Mouse (Mus musculus): ENCODE measurements around the gene Trcg1. TPM values are rescaled to one million over a fixed set of nuclear protein-coding genes. Genes with fewer than 3 reads are reported as not detected.

Trcg1 gene
- polyA plus RNA-seq, 1 experiment, result not detected

- Histone ChIP-seq H3K4me3 (ENCODE audit: insufficient read depth, low read depth, low read length) (no peak overlapping the region), H3K27me3 (replicated peaks; ENCODE audit: control insufficient read depth, insufficient read depth, low read length) (no peaks in the 10 kb centered on the region), H3K36me3 (ENCODE audit: control insufficient read depth, insufficient read depth, low read length) (no peaks in the 10 kb centered on the region), H3K27ac (ENCODE audit: insufficient read depth, low read depth, low read length) (no peak overlapping the region), H3K4me1 (ENCODE audit: control insufficient read depth, insufficient read depth, low read length) (peaks cover 10% of the 10 kb centered on the region; the same call in 1 of the 2 replicates)
- no peak for TF ChIP-seq CTCF (conservative IDR thresholded peaks at IDR 0.05; ENCODE audit: insufficient read depth, insufficient read length, low read depth, low read length)
- TF ChIP-seq POLR2A (IDR thresholded peaks at IDR 0.05; ENCODE audit: low read depth, low read length), result no peak
- 34% methylated on average over 5 of the region's 5 CpGs for WGBS
- no peak for DNase-seq
These were observed 6.6 kb downstream of the Trcg1 start for GRCm38 (mm10) chr9:57242916-57243315.

GRCm38 (mm10) chr9:57244106-57244685, 7.8 kb downstream of the Trcg1 start:
- no peaks in the 10 kb centered on the region for H3K27me3 ChIP-seq (replicated peaks; ENCODE audit: control insufficient read depth, insufficient read depth, low read length)
- 78% methylated on average over 7 of the region's 7 CpGs for WGBS
- DNase-seq, result no peak
- no peak for TF ChIP-seq CTCF (conservative IDR thresholded peaks at IDR 0.05; ENCODE audit: insufficient read depth, insufficient read length, low read depth, low read length)
- no peak for TF ChIP-seq POLR2A (IDR thresholded peaks at IDR 0.05; ENCODE audit: low read depth, low read length)
- H3K36me3 ChIP-seq (ENCODE audit: control insufficient read depth, insufficient read depth, low read length), result no peaks in the 10 kb centered on the region
- H3K27ac ChIP-seq (ENCODE audit: insufficient read depth, low read depth, low read length), result no peak overlapping the region
- no peak overlapping the region for H3K4me3 ChIP-seq (ENCODE audit: insufficient read depth, low read depth, low read length)
- H3K4me1 ChIP-seq (ENCODE audit: control insufficient read depth, insufficient read depth, low read length), result peaks cover 10% of the 10 kb centered on the region; the same call in 1 of the 2 replicates

- 94% methylated on average over 5 of the region's 5 CpGs for WGBS
- H3K4me1 ChIP-seq (ENCODE audit: control insufficient read depth, insufficient read depth, low read length), result peaks cover 10% of the 10 kb centered on the region; the same call in 1 of the 2 replicates
- H3K27ac ChIP-seq (ENCODE audit: insufficient read depth, low read depth, low read length), result no peak overlapping the region
- no peak for TF ChIP-seq CTCF (conservative IDR thresholded peaks at IDR 0.05; ENCODE audit: insufficient read depth, insufficient read length, low read depth, low read length)
- no peak for TF ChIP-seq POLR2A (IDR thresholded peaks at IDR 0.05; ENCODE audit: low read depth, low read length)
- no peaks in the 10 kb centered on the region for H3K36me3 ChIP-seq (ENCODE audit: control insufficient read depth, insufficient read depth, low read length)
- no peak for DNase-seq
- H3K4me3 ChIP-seq (ENCODE audit: insufficient read depth, low read depth, low read length), result no peak overlapping the region
- no peaks in the 10 kb centered on the region for H3K27me3 ChIP-seq (replicated peaks; ENCODE audit: control insufficient read depth, insufficient read depth, low read length)
These were observed 10.1 kb downstream of the Trcg1 start for GRCm38 (mm10) chr9:57246482-57246881.

- 27% methylated on average over 8 of the region's 8 CpGs for WGBS
- H3K4me1 ChIP-seq (ENCODE audit: control insufficient read depth, insufficient read depth, low read length), result peaks cover 10% of the 10 kb centered on the region; the same call in 1 of the 2 replicates
- H3K27ac ChIP-seq (ENCODE audit: insufficient read depth, low read depth, low read length), result peak overlapping the region; percentile 77; the same call in 1 of the 2 replicates
- no peaks in the 10 kb centered on the region for H3K36me3 ChIP-seq (ENCODE audit: control insufficient read depth, insufficient read depth, low read length)
- H3K27me3 ChIP-seq (replicated peaks; ENCODE audit: control insufficient read depth, insufficient read depth, low read length), result no peaks in the 10 kb centered on the region
- no peak for TF ChIP-seq POLR2A (IDR thresholded peaks at IDR 0.05; ENCODE audit: low read depth, low read length)
- peak; percentile 24; the same call in 1 of the 2 replicates for TF ChIP-seq CTCF (conservative IDR thresholded peaks at IDR 0.05; ENCODE audit: insufficient read depth, insufficient read length, low read depth, low read length)
- peak; percentile 91 for DNase-seq
- no peak overlapping the region for H3K4me3 ChIP-seq (ENCODE audit: insufficient read depth, low read depth, low read length)
These were observed 10.9 kb downstream of the Trcg1 start for GRCm38 (mm10) chr9:57247201-57247671.

GRCm38 (mm10) chr9:57248030-57248942, 11.9 kb downstream of the Trcg1 start:
- H3K27ac ChIP-seq (ENCODE audit: insufficient read depth, low read depth, low read length), result no peak overlapping the region
- H3K4me1 ChIP-seq (ENCODE audit: control insufficient read depth, insufficient read depth, low read length), result peaks cover 10% of the 10 kb centered on the region; the same call in 1 of the 2 replicates
- 42% methylated on average over 7 of the region's 7 CpGs for WGBS
- TF ChIP-seq POLR2A (IDR thresholded peaks at IDR 0.05; ENCODE audit: low read depth, low read length) (no peak), CTCF (conservative IDR thresholded peaks at IDR 0.05; ENCODE audit: insufficient read depth, insufficient read length, low read depth, low read length) (no peak)
- peak; percentile 59 for DNase-seq
- H3K27me3 ChIP-seq (replicated peaks; ENCODE audit: control insufficient read depth, insufficient read depth, low read length), result no peaks in the 10 kb centered on the region
- no peak overlapping the region for H3K4me3 ChIP-seq (ENCODE audit: insufficient read depth, low read depth, low read length)
- no peaks in the 10 kb centered on the region; the same call in 1 of the 2 replicates for H3K36me3 ChIP-seq (ENCODE audit: control insufficient read depth, insufficient read depth, low read length)

GRCm38 (mm10) chr9:57250026-57250425, 13.7 kb downstream of the Trcg1 start:
- H3K36me3 ChIP-seq (ENCODE audit: control insufficient read depth, insufficient read depth, low read length), result no peaks in the 10 kb centered on the region; the same call in 1 of the 2 replicates
- peaks cover 15% of the 10 kb centered on the region; the same call in 1 of the 2 replicates for H3K4me1 ChIP-seq (ENCODE audit: control insufficient read depth, insufficient read depth, low read length)
- WGBS, result 90% methylated on average over 4 of the region's 4 CpGs
- H3K27ac ChIP-seq (ENCODE audit: insufficient read depth, low read depth, low read length), result no peak overlapping the region
- DNase-seq, result no peak
- TF ChIP-seq POLR2A (IDR thresholded peaks at IDR 0.05; ENCODE audit: low read depth, low read length) (no peak), CTCF (conservative IDR thresholded peaks at IDR 0.05; ENCODE audit: insufficient read depth, insufficient read length, low read depth, low read length) (no peak)
- H3K27me3 ChIP-seq (replicated peaks; ENCODE audit: control insufficient read depth, insufficient read depth, low read length), result no peaks in the 10 kb centered on the region
- no peak overlapping the region for H3K4me3 ChIP-seq (ENCODE audit: insufficient read depth, low read depth, low read length)

Data from kidney, adult 2 months (tissue).